Mouse (Mus musculus): Measurements from ENCODE around the gene Rab3gap2. TPM values are rescaled to one million over a fixed set of nuclear protein-coding genes. Genes with fewer than 3 reads are reported as not detected.

Rab3gap2 gene
- polyA plus RNA-seq, 1 experiment from 2014 or later: 38.2 TPM

DNA sequence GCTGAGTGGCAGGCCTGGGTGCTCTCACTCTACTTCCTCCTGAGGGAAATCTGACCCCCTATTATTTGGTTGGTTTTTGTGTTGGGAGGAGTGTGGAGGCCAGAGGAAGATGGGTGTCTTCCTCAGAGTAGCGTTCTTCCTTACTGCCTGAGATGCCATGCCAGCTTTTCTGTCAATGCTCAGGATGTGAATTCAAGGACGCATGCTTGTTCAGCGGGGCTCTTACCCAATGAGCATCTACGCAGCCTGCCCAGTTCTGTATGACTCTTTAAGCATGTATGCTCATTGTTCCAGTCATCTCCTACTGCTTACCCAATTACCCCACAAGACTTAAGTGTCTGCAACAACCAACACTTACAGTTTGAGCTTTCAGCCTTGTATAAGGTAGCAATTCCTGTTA is 76.7 kb downstream of the Rab3gap2 start:
- Histone ChIP-seq H3K79me2 (ENCODE audit: inconsistent target) (no peaks in the 10 kb centered on the region), H3K4me3 (ENCODE audit: inconsistent target) (no peak overlapping the region), H3K36me3 (ENCODE audit: inconsistent target) (peaks cover 99% of the 10 kb centered on the region), H3K27ac (no peak overlapping the region)
- 89% methylated on average over 4 of the region's 4 CpGs for WGBS (ENCODE audit: missing documents)

DNA sequence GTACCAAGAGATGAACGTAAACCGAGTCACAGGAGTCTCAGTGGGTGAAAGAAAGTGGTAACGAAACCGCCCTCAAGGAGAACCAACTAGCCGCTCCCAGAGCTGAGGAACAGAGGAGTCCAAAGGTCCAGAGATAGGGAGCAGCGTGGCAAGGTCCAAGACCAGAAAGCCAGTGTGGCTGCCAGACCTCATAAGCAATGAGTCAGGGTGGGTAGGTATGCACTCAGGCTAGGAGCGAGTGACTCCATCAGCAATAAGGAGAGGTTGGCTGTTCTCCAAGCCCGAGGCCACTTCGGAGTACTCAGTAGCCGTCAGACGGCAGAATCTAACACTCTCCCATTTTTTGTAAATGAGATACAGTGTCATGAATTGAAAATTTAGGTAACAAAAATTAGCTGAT is 78.9 kb downstream of the Rab3gap2 start:
- no peaks in the 10 kb centered on the region for H3K79me2 ChIP-seq (ENCODE audit: inconsistent target)
- H3K36me3 ChIP-seq (ENCODE audit: inconsistent target): peaks cover 99% of the 10 kb centered on the region
- no peak overlapping the region for H3K4me3 ChIP-seq (ENCODE audit: inconsistent target)
- WGBS (ENCODE audit: missing documents): 94% methylated on average over 8 of the region's 11 CpGs
- no peak overlapping the region for H3K27ac ChIP-seq

DNA sequence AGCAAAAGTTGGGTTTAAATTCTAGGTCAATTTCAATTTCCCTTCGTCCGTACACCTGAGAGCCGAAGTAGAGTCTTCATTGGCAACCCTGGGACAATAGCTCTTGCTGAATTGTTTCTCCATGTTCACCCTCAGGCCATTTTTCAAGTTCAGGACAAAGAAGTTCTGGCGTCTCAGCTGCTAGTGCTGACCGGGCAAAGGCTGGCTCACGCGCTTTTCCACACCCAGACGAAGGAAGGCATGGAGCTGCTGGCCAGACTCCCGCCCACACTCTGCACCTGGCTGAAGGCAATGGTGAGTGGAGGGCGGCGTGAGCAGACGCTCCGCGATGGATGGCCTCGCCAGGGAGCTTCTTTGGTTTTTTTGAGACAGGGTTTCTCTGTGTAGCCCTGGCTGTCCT is 79.3 kb downstream of the Rab3gap2 start:
- WGBS (ENCODE audit: missing documents): 90% methylated on average over 15 of the region's 15 CpGs
- Histone ChIP-seq H3K27ac (no peak overlapping the region), H3K79me2 (ENCODE audit: inconsistent target) (no peaks in the 10 kb centered on the region), H3K4me3 (ENCODE audit: inconsistent target) (no peak overlapping the region), H3K36me3 (ENCODE audit: inconsistent target) (peaks cover 97% of the 10 kb centered on the region)

DNA sequence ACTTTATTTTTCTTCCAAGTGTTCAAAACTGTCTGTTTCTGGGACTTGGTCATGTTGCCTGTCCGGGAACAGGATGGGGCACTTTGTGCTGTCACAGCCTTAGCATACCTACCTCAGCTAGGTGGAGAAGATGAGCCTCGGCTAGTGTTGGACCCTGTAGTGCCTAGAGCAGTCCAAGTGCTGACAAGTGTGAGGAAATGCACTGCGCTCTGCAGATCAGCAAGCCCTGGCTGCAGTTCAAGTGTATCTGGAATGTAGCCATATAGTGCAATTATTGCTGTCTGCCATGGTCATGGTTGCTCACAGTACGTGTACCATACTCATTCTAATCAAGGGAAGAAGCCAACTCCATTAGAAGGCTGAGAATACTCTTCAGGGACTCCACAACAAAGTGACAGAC is 80.8 kb downstream of the Rab3gap2 start:
- peaks cover 82% of the 10 kb centered on the region for H3K36me3 ChIP-seq (ENCODE audit: inconsistent target)
- no peak overlapping the region for H3K27ac ChIP-seq
- no peaks in the 10 kb centered on the region for H3K79me2 ChIP-seq (ENCODE audit: inconsistent target)
- WGBS (ENCODE audit: missing documents): 85% methylated on average over 4 of the region's 4 CpGs
- H3K4me3 ChIP-seq (ENCODE audit: inconsistent target): no peak overlapping the region

- peaks cover 78% of the 10 kb centered on the region for H3K36me3 ChIP-seq (ENCODE audit: inconsistent target)
- no peak overlapping the region for H3K27ac ChIP-seq
- H3K4me3 ChIP-seq (ENCODE audit: inconsistent target): no peak overlapping the region
- 85% methylated on average over 4 of the region's 4 CpGs for WGBS (ENCODE audit: missing documents)
- H3K79me2 ChIP-seq (ENCODE audit: inconsistent target): no peaks in the 10 kb centered on the region
These were observed 81.3 kb downstream of the Rab3gap2 start for GRCm38 (mm10) chr1:185285171-185285570.

- Histone ChIP-seq H3K27ac (no peak overlapping the region), H3K79me2 (ENCODE audit: inconsistent target) (no peaks in the 10 kb centered on the region), H3K4me3 (ENCODE audit: inconsistent target) (no peak overlapping the region), H3K36me3 (ENCODE audit: inconsistent target) (peaks cover 77% of the 10 kb centered on the region)
- WGBS (ENCODE audit: missing documents): 96% methylated on average over 20 of the region's 20 CpGs
These were observed 83.1 kb downstream of the Rab3gap2 start for GRCm38 (mm10) chr1:185287066-185287465.

DNA sequence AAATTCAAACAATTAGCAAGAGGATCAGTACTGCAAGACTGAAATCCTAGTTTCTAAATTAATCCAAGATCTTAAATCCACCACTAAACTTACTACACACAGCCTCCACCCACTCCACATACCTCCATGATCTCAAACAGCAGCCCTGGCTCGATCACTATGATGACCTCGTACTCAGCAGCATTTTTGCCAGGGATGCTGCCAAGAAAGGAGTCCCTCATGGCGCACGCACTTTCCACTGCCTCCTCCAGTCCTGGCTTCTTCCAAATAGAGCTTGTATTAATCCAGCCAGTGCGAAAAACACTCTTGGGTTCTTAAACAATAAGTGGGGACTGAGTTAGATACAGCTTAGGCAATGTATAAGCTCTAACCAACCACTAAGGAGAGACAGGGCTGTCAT is 85.3 kb downstream of the Rab3gap2 start:
- no peaks in the 10 kb centered on the region for H3K79me2 ChIP-seq (ENCODE audit: inconsistent target)
- no peak overlapping the region for H3K27ac ChIP-seq
- WGBS (ENCODE audit: missing documents): 96% methylated on average over 4 of the region's 5 CpGs
- peaks cover 76% of the 10 kb centered on the region for H3K36me3 ChIP-seq (ENCODE audit: inconsistent target)
- no peak overlapping the region for H3K4me3 ChIP-seq (ENCODE audit: inconsistent target)

DNA sequence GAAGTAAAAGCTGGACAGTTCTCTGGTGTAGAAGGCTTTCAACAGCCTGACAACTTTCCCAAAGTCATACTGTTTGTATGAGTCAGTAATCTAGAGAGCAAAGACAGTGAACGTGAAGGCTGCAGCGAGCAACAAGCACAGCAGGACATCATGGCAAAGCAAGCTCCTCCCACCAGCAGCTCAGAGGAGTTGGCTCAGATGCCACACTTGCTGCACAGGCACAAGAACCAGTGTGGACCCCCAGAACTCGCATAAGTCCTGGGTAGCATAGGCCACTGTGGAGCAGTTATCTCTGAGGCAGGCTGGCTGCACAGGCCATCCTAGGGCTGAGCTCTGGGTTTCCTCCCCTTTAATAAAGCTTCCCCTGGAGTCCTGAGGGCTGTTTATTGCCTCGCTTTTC is 87.4 kb downstream of the Rab3gap2 start:
- 97% methylated on average over 4 of the region's 4 CpGs for WGBS (ENCODE audit: missing documents)
- H3K79me2 ChIP-seq (ENCODE audit: inconsistent target): no peaks in the 10 kb centered on the region
- H3K36me3 ChIP-seq (ENCODE audit: inconsistent target): peaks cover 72% of the 10 kb centered on the region
- no peak overlapping the region for H3K4me3 ChIP-seq (ENCODE audit: inconsistent target)
- H3K27ac ChIP-seq: no peak overlapping the region

DNA sequence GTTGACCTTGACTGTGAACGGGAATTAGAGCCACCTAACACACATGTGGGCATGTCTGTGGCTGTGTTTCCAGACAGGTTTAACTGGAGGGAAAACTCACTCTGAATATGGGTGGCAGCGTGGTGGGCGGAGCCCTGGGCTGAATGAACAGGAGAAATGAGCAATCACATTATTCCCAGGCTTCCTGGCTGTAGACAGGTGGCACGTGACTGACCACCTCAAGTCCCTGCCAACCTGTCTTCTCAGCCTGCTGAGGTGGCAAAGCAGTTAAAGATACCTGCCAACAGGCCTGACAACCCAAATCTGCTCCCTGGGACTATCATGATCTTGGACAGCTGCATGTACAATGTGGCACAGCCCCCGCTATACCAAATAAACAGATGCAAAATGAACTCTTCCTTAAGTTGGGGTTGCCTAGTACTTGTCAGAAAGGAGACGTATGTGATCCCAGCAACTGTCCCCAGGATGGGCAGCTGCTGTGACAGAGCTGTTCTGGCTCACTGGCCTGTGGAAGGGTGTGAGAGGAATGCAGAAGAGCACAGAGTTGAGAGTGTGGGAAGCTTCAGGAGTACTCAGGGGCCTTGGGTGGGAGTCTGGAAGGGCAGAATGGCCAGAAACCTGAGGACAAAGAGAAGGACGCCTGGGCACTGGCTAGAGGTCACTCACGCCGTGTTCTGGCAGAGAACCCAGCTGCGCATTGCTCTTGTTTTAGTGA is 88.9 kb downstream of the Rab3gap2 start:
- 94% methylated on average over 10 of the region's 10 CpGs for WGBS (ENCODE audit: missing documents)
- H3K79me2 ChIP-seq (ENCODE audit: inconsistent target): no peaks in the 10 kb centered on the region
- H3K4me3 ChIP-seq (ENCODE audit: inconsistent target): no peak overlapping the region
- H3K36me3 ChIP-seq (ENCODE audit: inconsistent target): peaks cover 71% of the 10 kb centered on the region
- no peak overlapping the region for H3K27ac ChIP-seq

GRCm38 (mm10) chr1:185296850-185297249 is 92.9 kb downstream of the Rab3gap2 start:
- Histone ChIP-seq H3K27ac (no peak overlapping the region), H3K36me3 (ENCODE audit: inconsistent target) (peaks cover 63% of the 10 kb centered on the region), H3K79me2 (ENCODE audit: inconsistent target) (no peaks in the 10 kb centered on the region), H3K4me3 (ENCODE audit: inconsistent target) (no peak overlapping the region)
- WGBS (ENCODE audit: missing documents): 94% methylated on average over 7 of the region's 7 CpGs

DNA sequence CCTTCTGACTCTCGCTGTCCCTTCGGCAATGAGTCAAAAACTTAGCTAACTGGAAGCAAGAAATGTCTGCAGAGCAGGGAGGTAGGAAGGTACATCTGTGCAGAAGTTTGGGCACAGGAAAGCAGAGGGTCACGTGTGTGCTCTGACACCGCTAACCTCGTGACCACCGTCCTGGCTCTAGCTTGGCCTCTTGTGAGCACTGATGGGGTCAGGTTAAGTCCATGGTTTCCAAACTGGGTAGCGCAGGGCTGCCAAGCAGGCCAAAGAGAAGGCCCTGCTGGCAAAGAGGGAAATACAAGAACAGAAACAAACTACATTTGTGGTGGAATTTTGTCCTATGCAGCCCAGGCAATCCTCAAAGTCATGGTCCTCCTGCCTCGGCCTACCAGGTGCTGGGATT is 94.6 kb downstream of the Rab3gap2 start:
- no peak overlapping the region for H3K27ac ChIP-seq
- H3K79me2 ChIP-seq (ENCODE audit: inconsistent target): no peaks in the 10 kb centered on the region
- peaks cover 54% of the 10 kb centered on the region for H3K36me3 ChIP-seq (ENCODE audit: inconsistent target)
- no peak overlapping the region for H3K4me3 ChIP-seq (ENCODE audit: inconsistent target)
- WGBS (ENCODE audit: missing documents): 98% methylated on average over 8 of the region's 8 CpGs

GRCm38 (mm10) chr1:185302816-185303215 is 98.9 kb downstream of the Rab3gap2 start:
- H3K36me3 ChIP-seq (ENCODE audit: inconsistent target): peaks cover 29% of the 10 kb centered on the region; the same call in 1 of the 2 replicates
- no peaks in the 10 kb centered on the region for H3K79me2 ChIP-seq (ENCODE audit: inconsistent target)
- WGBS (ENCODE audit: missing documents): 95% methylated on average over 6 of the region's 6 CpGs

GRCm38 (mm10) chr1:185306836-185307235 is 102.9 kb downstream of the Rab3gap2 start:
- H3K79me2 ChIP-seq (ENCODE audit: inconsistent target): no peaks in the 10 kb centered on the region
- 94% methylated on average over 12 of the region's 12 CpGs for WGBS (ENCODE audit: missing documents)
- no peak overlapping the region for H3K27ac ChIP-seq
- no peak overlapping the region for H3K4me3 ChIP-seq (ENCODE audit: inconsistent target)
- H3K36me3 ChIP-seq (ENCODE audit: inconsistent target): peaks cover 26% of the 10 kb centered on the region; the same call in 1 of the 2 replicates

More at GRCm38 (mm10) chr1:185302816-185303215, 98.9 kb downstream of the Rab3gap2 start:
- no peak overlapping the region for H3K4me3 ChIP-seq (ENCODE audit: inconsistent target)
- no peak overlapping the region for H3K27ac ChIP-seq

GRCm38 (mm10) chr1:185307645-185308044 is 103.7 kb downstream of the Rab3gap2 start:
- H3K79me2 ChIP-seq (ENCODE audit: inconsistent target): no peaks in the 10 kb centered on the region
- WGBS (ENCODE audit: missing documents): 93% methylated on average over 7 of the region's 7 CpGs
- peaks cover 28% of the 10 kb centered on the region; the same call in 1 of the 2 replicates for H3K36me3 ChIP-seq (ENCODE audit: inconsistent target)
- H3K27ac ChIP-seq: no peak overlapping the region
- no peak overlapping the region for H3K4me3 ChIP-seq (ENCODE audit: inconsistent target)

GRCm38 (mm10) chr1:185308334-185308733 is 104.4 kb downstream of the Rab3gap2 start:
- Histone ChIP-seq H3K4me3 (ENCODE audit: inconsistent target) (no peak overlapping the region), H3K27ac (no peak overlapping the region), H3K36me3 (ENCODE audit: inconsistent target) (peaks cover 28% of the 10 kb centered on the region; the same call in 1 of the 2 replicates), H3K79me2 (ENCODE audit: inconsistent target) (no peaks in the 10 kb centered on the region)
- 90% methylated on average over 2 of the region's 2 CpGs for WGBS (ENCODE audit: missing documents)

- Histone ChIP-seq H3K36me3 (ENCODE audit: inconsistent target) (peaks cover 34% of the 10 kb centered on the region; the same call in 1 of the 2 replicates), H3K79me2 (ENCODE audit: inconsistent target) (no peaks in the 10 kb centered on the region), H3K27ac (no peak overlapping the region), H3K4me3 (ENCODE audit: inconsistent target) (no peak overlapping the region)
- 98% methylated on average over 4 of the region's 4 CpGs for WGBS (ENCODE audit: missing documents)
These were observed 105.0 kb downstream of the Rab3gap2 start for GRCm38 (mm10) chr1:185308908-185309307.

All from macrophage (primary cell).